Mouse (Mus musculus): ENCODE data around the gene Sipa1l2. TPM values are rescaled to one million over a fixed set of nuclear protein-coding genes. Genes with fewer than 3 reads are reported as not detected.

The Sipa1l2 gene
- polyA plus RNA-seq, 1 experiment from 2014 or later = 7.2 TPM

GRCm38 (mm10) chr8:125461504-125461903, 108.1 kb downstream of the Sipa1l2 start:
- Histone ChIP-seq H3K4me3 (ENCODE audit: low read depth, low read length) (no peak overlapping the region), H3K9ac (ENCODE audit: low read length) (no peak overlapping the region), H3K4me2 (ENCODE audit: low read length) (no peak overlapping the region), H3K4me1 (replicated peaks; ENCODE audit: control insufficient read depth, insufficient read depth, low read length) (no peaks in the 10 kb centered on the region; the same call in 1 of the 2 replicates), H3K27me3 (replicated peaks; ENCODE audit: control insufficient read depth, insufficient read depth, low read length) (no peaks in the 10 kb centered on the region), H3K9me3 (ENCODE audit: control insufficient read depth, low read length) (no peaks in the 10 kb centered on the region), H3K36me3 (ENCODE audit: control insufficient read depth, insufficient read depth, low read length) (peaks cover 14% of the 10 kb centered on the region), H3K27ac (ENCODE audit: low read depth) (no peak overlapping the region)
- DNase-seq (ENCODE audit: low spot score) (no peak), ATAC-seq (replicated peaks; ENCODE audit: low FRiP score, low TSS enrichment, low read depth) (no peak)
- 84% methylated on average over 1 of the region's 1 CpGs for WGBS

DNA sequence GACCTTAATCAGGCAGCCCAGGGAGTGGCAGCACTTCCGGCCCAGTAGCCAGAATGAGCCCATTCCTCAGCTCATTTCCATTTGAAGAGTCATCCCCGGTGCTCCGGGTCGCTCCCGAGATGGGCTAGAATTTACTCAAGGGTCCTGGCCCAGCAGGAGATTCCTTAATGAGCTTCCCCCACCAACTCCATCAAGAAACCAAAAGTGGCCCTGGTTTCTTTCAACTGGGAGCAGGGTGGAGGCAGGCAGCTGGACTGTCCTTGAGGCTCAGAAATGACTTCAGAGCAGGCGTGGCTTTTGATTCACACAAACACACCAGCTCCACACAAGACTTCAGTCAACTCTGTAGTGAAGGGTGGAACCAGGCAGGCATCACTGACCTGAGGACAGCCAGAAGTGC, 109.0 kb downstream of the Sipa1l2 start:
- H3K4me3 ChIP-seq (ENCODE audit: low read depth, low read length) = no peak overlapping the region
- H3K36me3 ChIP-seq (ENCODE audit: control insufficient read depth, insufficient read depth, low read length) = peaks cover 10% of the 10 kb centered on the region; the same call in 1 of the 2 replicates
- H3K4me2 ChIP-seq (ENCODE audit: low read length) = no peak overlapping the region
- H3K4me1 ChIP-seq (replicated peaks; ENCODE audit: control insufficient read depth, insufficient read depth, low read length) = no peaks in the 10 kb centered on the region; the same call in 1 of the 2 replicates
- ATAC-seq (replicated peaks; ENCODE audit: low FRiP score, low TSS enrichment, low read depth) = no peak
- no peaks in the 10 kb centered on the region for H3K9me3 ChIP-seq (ENCODE audit: control insufficient read depth, low read length)
- no peak overlapping the region for H3K27ac ChIP-seq (ENCODE audit: low read depth)
- no peaks in the 10 kb centered on the region for H3K27me3 ChIP-seq (replicated peaks; ENCODE audit: control insufficient read depth, insufficient read depth, low read length)
- DNase-seq (ENCODE audit: low spot score) = no peak
- WGBS = 30% methylated on average over 6 of the region's 6 CpGs
- H3K9ac ChIP-seq (ENCODE audit: low read length) = no peak overlapping the region

DNA sequence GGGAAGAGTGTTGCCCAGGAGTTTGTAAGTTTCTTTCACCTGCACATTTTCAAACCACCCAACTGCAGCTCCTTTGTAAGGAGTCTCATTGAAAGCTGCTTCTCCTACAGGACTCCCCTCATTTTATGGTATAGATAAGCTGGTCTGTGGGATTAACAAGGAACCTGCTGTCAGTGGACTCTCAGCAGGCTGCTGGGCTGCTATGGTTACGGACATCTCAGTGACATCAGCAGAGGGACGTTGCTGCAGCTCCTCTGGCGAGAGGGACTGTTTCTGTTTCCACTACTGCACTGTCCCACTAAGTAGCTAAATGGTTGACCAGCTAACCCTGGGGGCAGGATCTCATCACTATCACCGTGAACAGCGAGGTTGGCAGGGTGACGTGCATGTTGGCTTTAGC, 120.6 kb downstream of the Sipa1l2 start:
- no peak for ATAC-seq (replicated peaks; ENCODE audit: low FRiP score, low TSS enrichment, low read depth)
- Histone ChIP-seq H3K4me2 (ENCODE audit: low read length) (no peak overlapping the region), H3K36me3 (ENCODE audit: control insufficient read depth, insufficient read depth, low read length) (peaks cover 28% of the 10 kb centered on the region), H3K4me3 (ENCODE audit: low read depth, low read length) (no peak overlapping the region), H3K9ac (ENCODE audit: low read length) (no peak overlapping the region), H3K27me3 (replicated peaks; ENCODE audit: control insufficient read depth, insufficient read depth, low read length) (no peaks in the 10 kb centered on the region), H3K27ac (ENCODE audit: low read depth) (no peak overlapping the region), H3K9me3 (ENCODE audit: control insufficient read depth, low read length) (no peaks in the 10 kb centered on the region), H3K4me1 (replicated peaks; ENCODE audit: control insufficient read depth, insufficient read depth, low read length) (no peaks in the 10 kb centered on the region)
- WGBS = 61% methylated on average over 6 of the region's 6 CpGs
- no peak for DNase-seq (ENCODE audit: low spot score)

- no peaks in the 10 kb centered on the region for H3K27me3 ChIP-seq (replicated peaks; ENCODE audit: control insufficient read depth, insufficient read depth, low read length)
- H3K9me3 ChIP-seq (ENCODE audit: control insufficient read depth, low read length) = no peaks in the 10 kb centered on the region
- no peaks in the 10 kb centered on the region for H3K4me1 ChIP-seq (replicated peaks; ENCODE audit: control insufficient read depth, insufficient read depth, low read length)
- no peak overlapping the region for H3K27ac ChIP-seq (ENCODE audit: low read depth)
- H3K4me2 ChIP-seq (ENCODE audit: low read length) = no peak overlapping the region
- WGBS = 95% methylated on average over 14 of the region's 14 CpGs
- H3K9ac ChIP-seq (ENCODE audit: low read length) = no peak overlapping the region
- no peak for ATAC-seq (replicated peaks; ENCODE audit: low FRiP score, low TSS enrichment, low read depth)
- DNase-seq (ENCODE audit: low spot score) = no peak
- no peak overlapping the region for H3K4me3 ChIP-seq (ENCODE audit: low read depth, low read length)
- H3K36me3 ChIP-seq (ENCODE audit: control insufficient read depth, insufficient read depth, low read length) = peaks cover 30% of the 10 kb centered on the region
Observed at GRCm38 (mm10) chr8:125447543-125447942, 122.1 kb downstream of the Sipa1l2 start.

GRCm38 (mm10) chr8:125446236-125446635, 123.4 kb downstream of the Sipa1l2 start:
- Histone ChIP-seq H3K9ac (ENCODE audit: low read length) (no peak overlapping the region), H3K36me3 (ENCODE audit: control insufficient read depth, insufficient read depth, low read length) (peaks cover 25% of the 10 kb centered on the region), H3K9me3 (ENCODE audit: control insufficient read depth, low read length) (no peaks in the 10 kb centered on the region), H3K4me2 (ENCODE audit: low read length) (no peak overlapping the region), H3K4me1 (replicated peaks; ENCODE audit: control insufficient read depth, insufficient read depth, low read length) (no peaks in the 10 kb centered on the region), H3K4me3 (ENCODE audit: low read depth, low read length) (no peak overlapping the region), H3K27ac (ENCODE audit: low read depth) (no peak overlapping the region), H3K27me3 (replicated peaks; ENCODE audit: control insufficient read depth, insufficient read depth, low read length) (no peaks in the 10 kb centered on the region)
- WGBS = 80% methylated on average over 4 of the region's 4 CpGs
- ATAC-seq (replicated peaks; ENCODE audit: low FRiP score, low TSS enrichment, low read depth) (no peak), DNase-seq (ENCODE audit: low spot score) (no peak)

DNA sequence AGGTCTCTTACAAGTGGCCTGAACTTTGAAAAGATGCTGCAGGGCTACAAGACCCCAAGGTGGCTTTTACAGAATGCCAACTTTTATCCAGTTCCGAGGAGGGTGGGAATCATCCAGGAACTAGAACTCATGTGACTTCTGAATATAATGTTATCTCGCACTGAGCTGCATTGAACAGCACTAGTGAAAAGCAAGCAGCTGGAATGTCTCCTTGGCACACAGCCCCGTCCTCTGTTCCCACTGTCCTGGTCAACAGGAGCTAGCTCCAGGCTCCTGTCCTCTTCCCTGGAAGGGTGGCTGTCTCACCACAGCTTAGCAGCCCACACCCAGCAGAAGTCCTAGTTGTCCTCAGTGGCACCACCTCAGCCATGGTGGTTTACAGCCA, 124.4 kb downstream of the Sipa1l2 start:
- no peak for DNase-seq (ENCODE audit: low spot score)
- H3K4me3 ChIP-seq (ENCODE audit: low read depth, low read length) = no peak overlapping the region
- no peak overlapping the region for H3K9ac ChIP-seq (ENCODE audit: low read length)
- no peaks in the 10 kb centered on the region for H3K9me3 ChIP-seq (ENCODE audit: control insufficient read depth, low read length)
- H3K36me3 ChIP-seq (ENCODE audit: control insufficient read depth, insufficient read depth, low read length) = peaks cover 24% of the 10 kb centered on the region; the same call in 1 of the 2 replicates
- H3K4me2 ChIP-seq (ENCODE audit: low read length) = no peak overlapping the region
- H3K27me3 ChIP-seq (replicated peaks; ENCODE audit: control insufficient read depth, insufficient read depth, low read length) = no peaks in the 10 kb centered on the region
- H3K27ac ChIP-seq (ENCODE audit: low read depth) = no peak overlapping the region
- no peaks in the 10 kb centered on the region for H3K4me1 ChIP-seq (replicated peaks; ENCODE audit: control insufficient read depth, insufficient read depth, low read length)
- no peak for ATAC-seq (replicated peaks; ENCODE audit: low FRiP score, low TSS enrichment, low read depth)
- 71% methylated on average over 3 of the region's 3 CpGs for WGBS

- Histone ChIP-seq H3K9me3 (ENCODE audit: control insufficient read depth, low read length) (no peaks in the 10 kb centered on the region), H3K27ac (ENCODE audit: low read depth) (no peak overlapping the region), H3K27me3 (replicated peaks; ENCODE audit: control insufficient read depth, insufficient read depth, low read length) (no peaks in the 10 kb centered on the region), H3K4me3 (ENCODE audit: low read depth, low read length) (no peak overlapping the region), H3K4me2 (ENCODE audit: low read length) (no peak overlapping the region), H3K4me1 (replicated peaks; ENCODE audit: control insufficient read depth, insufficient read depth, low read length) (no peaks in the 10 kb centered on the region), H3K9ac (ENCODE audit: low read length) (no peak overlapping the region), H3K36me3 (ENCODE audit: control insufficient read depth, insufficient read depth, low read length) (peaks cover 21% of the 10 kb centered on the region; the same call in 1 of the 2 replicates)
- no peak for ATAC-seq (replicated peaks; ENCODE audit: low FRiP score, low TSS enrichment, low read depth)
- no peak for DNase-seq (ENCODE audit: low spot score)
- WGBS = 85% methylated on average over 16 of the region's 16 CpGs
Observed at GRCm38 (mm10) chr8:125444457-125445224, 125.0 kb downstream of the Sipa1l2 start.

DNA sequence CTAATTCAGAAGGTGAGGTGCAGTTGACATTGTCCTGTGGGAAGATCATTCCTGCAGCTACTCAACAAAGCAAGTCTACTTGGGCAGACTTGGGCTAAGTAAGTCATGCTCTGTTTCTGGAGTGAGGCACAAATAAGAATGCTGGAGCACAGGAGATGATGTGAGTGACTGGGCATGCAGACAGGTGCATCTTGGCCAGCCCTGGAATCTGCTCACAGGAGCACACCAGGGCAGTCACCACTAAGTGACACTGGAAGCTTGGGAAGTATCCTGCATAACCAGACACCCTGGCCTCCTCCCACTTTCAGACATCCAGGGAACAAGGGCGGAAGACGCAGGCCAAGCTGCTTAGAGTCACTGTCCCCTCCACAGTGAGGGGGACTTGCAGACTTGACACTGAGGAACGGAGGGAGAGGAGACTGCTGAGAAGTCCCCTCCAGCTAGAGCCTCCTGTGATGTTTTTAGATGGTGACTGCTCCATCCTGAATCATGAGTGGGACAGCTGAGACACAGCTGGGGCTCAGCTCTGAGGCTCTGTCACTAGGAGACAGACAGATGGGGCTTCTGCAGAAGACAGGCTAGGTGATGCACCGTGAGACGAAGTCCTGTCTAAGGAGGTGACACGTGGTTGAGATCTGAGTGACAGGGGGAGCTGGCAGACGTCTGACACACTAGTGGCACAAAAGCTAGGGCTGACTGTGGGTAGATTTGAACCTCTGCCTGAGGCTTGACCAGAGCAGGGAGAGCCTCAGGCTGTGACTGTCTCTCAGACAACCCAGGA, 134.1 kb downstream of the Sipa1l2 start:
- H3K9me3 ChIP-seq (ENCODE audit: control insufficient read depth, low read length) = no peaks in the 10 kb centered on the region
- no peak overlapping the region for H3K4me3 ChIP-seq (ENCODE audit: low read depth, low read length)
- H3K9ac ChIP-seq (ENCODE audit: low read length) = no peak overlapping the region
- ATAC-seq (replicated peaks; ENCODE audit: low FRiP score, low TSS enrichment, low read depth) (no peak), DNase-seq (ENCODE audit: low spot score) (no peak)
- peaks cover 11% of the 10 kb centered on the region; the same call in 1 of the 2 replicates for H3K36me3 ChIP-seq (ENCODE audit: control insufficient read depth, insufficient read depth, low read length)
- 0 out of 2 replicates have a peak, but pooled peaks cover 7% of the 10 kb centered on the region for H3K4me1 ChIP-seq (replicated peaks; ENCODE audit: control insufficient read depth, insufficient read depth, low read length)
- 75% methylated on average over 7 of the region's 7 CpGs for WGBS
- no peaks in the 10 kb centered on the region for H3K27me3 ChIP-seq (replicated peaks; ENCODE audit: control insufficient read depth, insufficient read depth, low read length)
- H3K4me2 ChIP-seq (ENCODE audit: low read length) = no peak overlapping the region
- no peak overlapping the region for H3K27ac ChIP-seq (ENCODE audit: low read depth)
